Mouse (Mus musculus) limb, embryonic 14.5 days (tissue): ENCODE measurements around the gene Ttll1. TPM values are rescaled to one million over a fixed set of nuclear protein-coding genes. Genes with fewer than 3 reads are reported as not detected.

Experiments
- ATAC-seq: fragments of 200-750 bp; cut with Nextera tagmentation; 2 replicates; pipeline ENCODE4 v1.8.0; 2017; ENCODE audit warnings: low read depth, moderate number of reproducible peaks, moderate TSS enrichment; ENCODE audit not compliant: low FRiP score
- DNase-seq: peaks from one replicate; pipeline ENCODE4 v3.0.0-alpha.2; 2015; ENCODE audit warnings: low spot score
- H3K27ac ChIP-seq: fragments of 300-500 bp; sonication (generic); replicated peaks from 2 replicates; pipeline ENCODE4 v1.5.1; 2014; ENCODE audit warnings: low read depth, mild to moderate bottlenecking, low read length, moderate library complexity, mixed read lengths
- H3K27me3 ChIP-seq: fragments of 300-500 bp; sonication (generic); 2 replicates; pipeline ENCODE4 v1.6.1; 2014; ENCODE audit warnings: low read length, mixed read lengths; ENCODE audit not compliant: control insufficient read depth, insufficient read depth
- H3K36me3 ChIP-seq: fragments of 300-500 bp; sonication (generic); 2 replicates; pipeline ENCODE4 v1.6.1; 2014; ENCODE audit warnings: mild to moderate bottlenecking, low read length, moderate library complexity, mixed read lengths; ENCODE audit not compliant: control insufficient read depth, insufficient read depth
- H3K4me1 ChIP-seq: fragments of 300-500 bp; sonication (generic); 2 replicates; pipeline ENCODE4 v1.6.1; 2014; ENCODE audit warnings: antibody characterized with exemption, low read length, mixed read lengths; ENCODE audit not compliant: control insufficient read depth, insufficient read depth
- H3K4me2 ChIP-seq: fragments of 300-500 bp; sonication (generic); replicated peaks from 2 replicates; pipeline ENCODE4 v1.6.1; 2014; ENCODE audit warnings: low read depth, mild to moderate bottlenecking, low read length, moderate library complexity; ENCODE audit not compliant: severe bottlenecking
- H3K4me3 ChIP-seq: fragments of 300-500 bp; sonication (generic); replicated peaks from 2 replicates; pipeline ENCODE4 v1.5.1; 2014; ENCODE audit warnings: low read length
- H3K9ac ChIP-seq: fragments of 300-500 bp; sonication (generic); 2 replicates; pipeline ENCODE4 v1.6.1; 2014; ENCODE audit warnings: mild to moderate bottlenecking, low read depth, low read length, moderate library complexity; ENCODE audit not compliant: severe bottlenecking
- H3K9me3 ChIP-seq: fragments of 300-500 bp; sonication (generic); 2 replicates; pipeline ENCODE4 v1.6.1; 2016; ENCODE audit warnings: low read length; ENCODE audit not compliant: control insufficient read depth
- POLR2A ChIP-seq: fragments of 200-500 bp; IDR thresholded peaks from 2 replicates; pipeline ENCODE4 v1.8.0; 2012; ENCODE audit warnings: inconsistent platforms, mild to moderate bottlenecking, moderate library complexity, borderline replicate concordance; ENCODE audit not compliant: insufficient read depth, insufficient read length; ENCODE audit errors: extremely low read depth
- WGBS: fragments of 180-500 bp; shearing (Covaris S2); extraction: QIAGEN DNeasy Blood & Tissue Kit; methylation state at CpG from one replicate; pipeline ENCODE4 v1.1.7; 2014; 5-methylcytosine and 5-hydroxymethylcytosine counted together
- polyA plus RNA-seq, 2 experiments: library from polyadenylated mRNA; depleted of rRNA in 1 of 2; stranded (reverse) in 1 of 2; unstranded in 1 of 2; fragments of >200 nt; fragmentation: Nextera tagmentation in 1 of 2; extraction: Ambion mirVana in 1 of 2; gene quantifications; 2 replicates each; pipeline versions ENCODE4 v1.2.1 to v1.2.3; 2012 to 2014

The Ttll1 gene
- polyA plus RNA-seq, 2 experiments: 9.0 to 13.0 TPM

- WGBS: 14% methylated on average over 2 of the region's 2 CpGs
- Histone ChIP-seq H3K4me2 (no peak overlapping the region), H3K27ac (no peak overlapping the region), H3K9ac (no peak overlapping the region), H3K9me3 (no peaks in the 10 kb centered on the region), H3K27me3 (no peaks in the 10 kb centered on the region), H3K36me3 (0 out of 2 replicates have a peak, but pooled peaks cover 6% of the 10 kb centered on the region), H3K4me3 (no peak overlapping the region), H3K4me1 (no peaks in the 10 kb centered on the region)
- DNase-seq: no peak
- no peak for ATAC-seq
- TF ChIP-seq POLR2A: no peak
These were observed 27.2 kb downstream of the Ttll1 start for GRCm38 (mm10) chr15:83483482-83483881.

GRCm38 (mm10) chr15:83482645-83483224 lies 28.0 kb downstream of the Ttll1 start:
- WGBS: 72% methylated on average over 8 of the region's 8 CpGs
- ATAC-seq (no peak), DNase-seq (no peak)

GRCm38 (mm10) chr15:83481236-83481780 lies 29.4 kb downstream of the Ttll1 start:
- no peak for TF ChIP-seq POLR2A
- H3K9ac ChIP-seq: no peak overlapping the region
- H3K27me3 ChIP-seq: no peaks in the 10 kb centered on the region
- H3K4me1 ChIP-seq: no peaks in the 10 kb centered on the region
- no peak for ATAC-seq
- 0 out of 2 replicates have a peak, but pooled peaks cover 3% of the 10 kb centered on the region for H3K36me3 ChIP-seq
- DNase-seq: no peak
- H3K4me3 ChIP-seq: no peak overlapping the region
- no peaks in the 10 kb centered on the region for H3K9me3 ChIP-seq
- H3K27ac ChIP-seq: no peak overlapping the region
- WGBS: 68% methylated on average over 10 of the region's 10 CpGs
- no peak overlapping the region for H3K4me2 ChIP-seq

More at GRCm38 (mm10) chr15:83482645-83483224, 28.0 kb downstream of the Ttll1 start:
- Histone ChIP-seq H3K27ac (no peak overlapping the region), H3K36me3 (0 out of 2 replicates have a peak, but pooled peaks cover 6% of the 10 kb centered on the region), H3K4me3 (no peak overlapping the region), H3K9ac (no peak overlapping the region), H3K4me2 (no peak overlapping the region), H3K27me3 (no peaks in the 10 kb centered on the region), H3K4me1 (no peaks in the 10 kb centered on the region), H3K9me3 (no peaks in the 10 kb centered on the region)
- no peak for TF ChIP-seq POLR2A

DNA sequence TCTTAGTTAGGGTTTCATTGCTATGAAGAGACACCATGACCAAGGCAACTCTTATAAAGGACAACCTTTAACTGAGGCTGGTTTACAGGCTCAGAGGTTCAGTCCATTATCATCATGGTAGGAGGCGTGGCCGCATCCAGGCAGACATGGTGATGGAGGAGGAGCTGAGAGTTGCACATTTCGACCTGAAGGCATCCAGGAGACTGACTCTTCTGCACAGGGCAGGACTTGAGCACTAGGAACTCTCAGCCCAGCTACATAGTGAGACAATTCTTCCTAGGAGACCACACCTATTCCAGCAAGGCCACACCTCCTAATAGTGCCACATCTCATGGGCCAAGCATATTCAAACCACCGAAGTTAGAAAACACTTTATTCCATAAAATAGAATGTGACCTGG lies 30.9 kb downstream of the Ttll1 start:
- no peak for ATAC-seq
- Histone ChIP-seq H3K27ac (no peak overlapping the region), H3K4me3 (no peak overlapping the region), H3K9ac (no peak overlapping the region), H3K4me1 (peaks cover under 1% of the 10 kb centered on the region), H3K4me2 (no peak overlapping the region), H3K9me3 (no peaks in the 10 kb centered on the region), H3K27me3 (no peaks in the 10 kb centered on the region), H3K36me3 (0 out of 2 replicates have a peak, but pooled peaks cover 3% of the 10 kb centered on the region)
- TF ChIP-seq POLR2A: no peak
- no peak for DNase-seq
- WGBS: 86% methylated on average over 4 of the region's 4 CpGs

DNA sequence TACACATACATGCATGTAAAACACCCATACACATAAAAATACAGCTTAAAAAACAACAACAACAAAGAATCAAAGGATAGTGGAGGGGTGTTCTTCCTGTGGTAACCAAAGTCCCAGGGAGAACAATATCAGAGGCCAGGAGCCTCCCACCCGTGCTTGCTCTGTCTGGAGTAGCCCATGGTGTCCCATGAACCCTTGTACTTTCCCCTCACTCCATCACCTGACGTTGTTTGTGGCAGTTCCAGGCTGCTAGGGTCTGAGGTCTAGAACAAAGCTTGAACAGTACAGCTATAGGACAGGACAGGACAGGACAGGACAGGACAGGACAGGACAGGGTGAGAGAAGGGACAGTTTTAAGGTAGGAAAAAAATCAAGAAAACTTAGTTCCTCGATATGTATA lies 32.6 kb downstream of the Ttll1 start:
- Histone ChIP-seq H3K9ac (no peak overlapping the region), H3K4me1 (peaks cover 11% of the 10 kb centered on the region), H3K4me2 (no peak overlapping the region), H3K36me3 (no peaks in the 10 kb centered on the region), H3K9me3 (no peaks in the 10 kb centered on the region), H3K4me3 (no peak overlapping the region), H3K27me3 (no peaks in the 10 kb centered on the region), H3K27ac (no peak overlapping the region)
- WGBS: 68% methylated on average over 3 of the region's 3 CpGs
- TF ChIP-seq POLR2A: no peak
- DNase-seq: no peak
- no peak for ATAC-seq
